Mouse (Mus musculus) lung, adult 2 months (tissue): ENCODE measurements around the gene Erp29.

Experiments
- CTCF ChIP-seq: fragments of 200-500 bp; IDR thresholded peaks from 2 replicates; pipeline ENCODE4 v1.5.1; 2011; ENCODE audit warnings: mild to moderate bottlenecking, low read length, control low read depth; ENCODE audit not compliant: insufficient read depth
- POLR2A ChIP-seq: fragments of 200-500 bp; IDR thresholded peaks from 2 replicates; pipeline ENCODE4 v1.6.1; 2011; ENCODE audit warnings: low read depth, mild to moderate bottlenecking, control low read depth, low read length, borderline replicate concordance; ENCODE audit errors: extremely low read depth

GRCm38 (mm10) chr5:121469566-121469965 lies 17.3 kb upstream of the Erp29 start:
- TF ChIP-seq POLR2A (no peak), CTCF (no peak)
